Mouse (Mus musculus) mesoderm, embryonic 11.5 days (tissue): ENCODE results near the gene Rnf19b.

Experiments
- DNase-seq: peaks from one replicate; pipeline ENCODE4 v3.0.0-alpha.2; 2012; ENCODE audit warnings: low read depth, low spot score

The Rnf19b gene

GRCm38 (mm10) chr4:129079126-129079525, 21.1 kb downstream of the Rnf19b start:
- no peak for DNase-seq

- DNase-seq: no peak
Measured at GRCm38 (mm10) chr4:129081041-129081440, 23.0 kb downstream of the Rnf19b start.

DNA sequence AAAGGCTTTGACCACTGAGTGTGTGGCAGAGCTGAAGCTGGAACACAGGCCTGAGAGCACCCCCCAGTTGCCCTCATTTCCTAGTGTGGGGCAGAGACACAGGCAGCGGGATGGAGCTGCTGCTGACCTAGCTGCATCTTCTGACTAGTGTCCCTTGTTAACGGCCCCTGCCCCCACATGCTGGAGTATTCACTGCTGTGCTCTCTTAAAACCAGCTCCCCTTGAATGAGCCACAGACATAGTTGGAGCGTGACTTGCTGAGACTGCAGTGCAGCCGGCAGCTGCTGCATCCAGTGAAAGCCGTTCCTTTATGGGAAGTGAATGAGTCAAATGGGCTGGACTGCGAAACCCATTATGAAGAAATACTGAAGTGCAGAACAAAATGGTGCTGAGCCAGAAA, 23.4 kb downstream of the Rnf19b start:
- DNase-seq: no peak

GRCm38 (mm10) chr4:129081939-129082338, 23.9 kb downstream of the Rnf19b start:
- DNase-seq: no peak

- DNase-seq: peak; percentile 65
Measured at GRCm38 (mm10) chr4:129082379-129083115, 24.5 kb downstream of the Rnf19b start.

GRCm38 (mm10) chr4:129084896-129085295, 26.8 kb downstream of the Rnf19b start:
- DNase-seq: no peak

- peak; percentile 84 for DNase-seq
Measured at GRCm38 (mm10) chr4:129086078-129086477, 28.0 kb downstream of the Rnf19b start.

DNA sequence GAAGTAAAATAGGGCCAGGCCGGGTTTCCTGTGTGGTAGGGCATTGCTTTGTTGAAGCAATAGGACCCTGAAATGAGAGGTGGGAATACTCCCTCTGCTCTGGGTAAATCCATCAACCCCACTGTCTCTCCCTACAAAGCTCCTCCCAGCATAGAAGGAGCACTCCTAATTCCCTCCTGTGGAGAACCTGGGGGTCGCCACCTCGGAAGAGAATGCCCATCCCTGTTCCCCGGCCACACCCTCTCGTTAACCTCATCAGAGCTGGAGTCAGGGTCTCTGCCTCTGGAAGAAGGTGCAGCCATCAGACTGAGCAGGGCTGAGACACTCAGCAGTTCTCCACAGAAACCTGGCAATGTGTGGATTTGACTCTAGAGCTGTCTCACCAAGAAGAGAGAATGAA, 29.8 kb downstream of the Rnf19b start:
- DNase-seq: no peak

DNA sequence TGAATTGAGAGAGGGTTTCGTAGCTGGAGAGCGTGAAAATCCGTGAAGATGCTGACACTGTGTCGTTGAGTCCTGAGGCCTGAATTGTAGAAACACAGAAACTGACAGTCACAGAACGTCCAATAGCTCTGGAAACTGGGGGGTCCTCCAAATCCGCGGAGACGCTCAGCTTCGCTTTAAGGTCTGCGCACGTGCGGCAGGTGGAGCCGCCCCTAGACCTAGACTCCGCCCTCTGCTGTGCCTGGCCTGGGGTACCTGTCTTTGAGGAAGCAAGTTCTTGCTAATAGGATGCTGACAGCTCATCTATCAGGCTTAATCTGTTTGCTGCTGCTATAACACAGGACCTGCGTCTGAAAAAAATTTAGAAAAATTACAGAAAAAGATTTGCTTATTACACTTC, 37.2 kb downstream of the Rnf19b start:
- no peak for DNase-seq

GRCm38 (mm10) chr4:129097006-129097405, 38.9 kb downstream of the Rnf19b start:
- DNase-seq: no peak

GRCm38 (mm10) chr4:129102133-129102829, 44.2 kb downstream of the Rnf19b start:
- no peak for DNase-seq

DNA sequence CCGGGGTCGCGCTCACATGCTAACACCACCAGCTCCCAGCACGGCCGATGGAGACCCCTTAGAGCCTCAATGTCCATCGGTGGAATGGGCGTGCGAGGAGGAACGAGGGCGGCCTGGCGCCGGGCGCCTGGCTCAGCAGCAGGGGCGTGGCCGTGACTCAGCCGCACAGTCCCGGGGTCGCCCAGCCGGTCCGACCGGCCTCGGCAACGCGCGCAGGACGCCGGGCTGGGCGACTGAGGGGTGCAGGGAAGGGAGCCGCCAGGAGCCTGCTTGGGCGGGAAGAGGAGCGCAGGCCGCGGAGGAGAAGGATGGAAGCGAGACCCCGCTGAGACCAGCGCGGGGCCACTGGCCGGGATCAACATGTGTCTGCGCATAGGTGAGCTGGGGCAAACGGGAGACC, 47.3 kb downstream of the Rnf19b start, which contains the start of gene Tmem54:
Gene Tmem54, plus strand, starts transcription at position 193 of the 400 bp plus-strand sequence.
- DNase-seq: no peak

GRCm38 (mm10) chr4:129106073-129106472, 48.0 kb downstream of the Rnf19b start:
- no peak for DNase-seq

- DNase-seq: no peak
Measured at GRCm38 (mm10) chr4:129107348-129107899, 49.4 kb downstream of the Rnf19b start.

GRCm38 (mm10) chr4:129108624-129109023, 50.6 kb downstream of the Rnf19b start:
- DNase-seq: no peak

DNA sequence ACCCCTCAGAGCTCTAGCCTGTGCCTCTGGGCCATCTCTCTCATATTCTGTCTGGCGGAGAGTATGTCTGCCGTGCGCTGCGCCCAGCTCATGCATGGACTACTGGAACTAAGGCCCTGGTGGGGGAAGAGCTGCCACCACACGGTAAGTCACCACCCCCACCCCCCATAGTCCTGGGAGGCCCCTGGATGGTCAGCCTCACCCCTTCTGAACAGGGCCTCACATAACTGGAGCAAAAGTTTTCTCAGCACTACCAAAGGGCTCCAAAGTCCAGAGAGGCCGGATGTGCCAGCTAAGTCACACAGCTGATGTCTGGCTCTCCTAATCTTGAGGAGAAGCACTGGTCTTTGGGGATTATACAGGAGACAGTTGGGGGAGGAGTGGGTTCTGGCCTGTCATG, 52.7 kb downstream of the Rnf19b start:
- DNase-seq: no peak

GRCm38 (mm10) chr4:129111350-129111749, 53.3 kb downstream of the Rnf19b start:
- DNase-seq: no peak

DNA sequence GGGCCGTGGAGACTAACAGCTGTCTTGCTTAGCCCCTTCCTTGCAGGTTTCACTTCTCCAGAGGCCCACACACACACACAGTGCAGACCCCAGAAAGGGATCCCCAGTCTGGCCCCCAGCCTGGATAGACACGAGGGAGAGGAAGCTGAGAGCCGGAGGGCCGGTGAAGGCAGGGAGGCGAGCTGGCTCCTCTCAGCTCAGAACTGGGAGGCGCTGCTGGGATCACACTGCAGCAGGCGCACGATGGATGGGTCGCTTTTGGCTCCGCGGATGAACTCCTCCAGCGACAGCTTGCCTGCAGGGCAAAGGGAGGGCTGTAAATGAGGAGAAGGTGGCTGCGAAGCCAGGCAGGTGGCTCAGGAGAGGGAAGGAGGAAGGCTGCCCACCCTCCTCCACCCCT, 54.2 kb downstream of the Rnf19b start:
- DNase-seq: no peak

- DNase-seq: peak; percentile 93
Measured at GRCm38 (mm10) chr4:129113083-129113988, 55.3 kb downstream of the Rnf19b start.

DNA sequence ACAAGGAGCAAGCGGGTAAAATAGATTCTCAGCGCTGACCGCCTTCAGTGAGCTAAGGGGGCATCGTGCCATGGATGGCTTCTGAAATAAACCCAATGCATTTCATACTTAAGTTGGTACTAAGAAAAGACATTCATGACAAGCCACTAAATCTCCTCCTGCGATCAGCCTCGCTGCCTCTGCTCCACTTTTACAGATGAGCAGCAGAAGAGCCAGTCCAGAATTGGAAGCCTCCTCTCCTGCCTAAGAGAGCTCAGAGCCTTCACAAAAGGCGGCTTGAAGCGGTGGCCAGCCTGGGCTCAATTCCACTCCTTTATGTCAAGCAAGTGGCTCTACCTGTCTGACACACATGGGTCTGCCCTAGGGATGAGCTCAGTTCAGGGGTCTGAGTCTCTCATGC, 58.6 kb downstream of the Rnf19b start:
- no peak for DNase-seq

DNA sequence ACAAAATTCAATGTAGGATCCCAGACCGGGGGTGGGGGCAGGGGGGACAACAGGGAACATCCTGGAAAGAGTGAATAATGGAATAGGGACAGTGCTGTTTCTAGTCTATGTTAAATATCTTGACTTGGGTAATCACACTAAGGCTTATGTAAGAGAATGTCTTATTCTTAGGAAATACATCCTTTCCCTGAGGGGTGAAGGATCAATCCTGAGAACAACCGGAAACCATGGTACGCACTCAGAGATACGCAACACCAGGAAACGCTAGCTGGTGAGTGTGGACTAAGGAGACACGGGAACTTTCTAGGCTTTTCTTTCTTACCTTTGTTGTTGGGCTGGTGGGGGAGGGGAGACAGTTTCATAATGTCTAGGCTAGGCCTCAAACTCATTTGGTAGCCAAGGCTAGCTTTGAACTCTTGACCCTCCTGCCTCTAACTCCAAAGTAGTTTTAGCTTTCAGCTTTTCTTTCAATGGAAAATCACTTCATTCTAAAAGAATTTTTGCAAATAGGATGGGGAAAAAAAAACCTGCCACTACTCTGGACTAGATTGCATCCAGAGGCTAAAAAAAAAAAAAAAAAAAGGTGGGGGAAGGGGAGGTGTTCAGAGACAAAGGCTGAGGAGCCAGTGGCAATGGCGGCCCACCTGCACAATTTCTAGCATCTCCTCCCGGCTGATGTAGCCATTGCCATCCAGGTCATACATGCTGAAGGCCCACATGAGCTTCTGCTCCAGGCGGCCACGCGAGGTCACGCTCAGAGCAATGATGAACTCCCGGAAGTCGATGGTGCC, 59.8 kb downstream of the Rnf19b start:
- no peak for DNase-seq
